Mouse (Mus musculus) CD4-positive, CD25-positive, alpha-beta regulatory T cell, adult 4 months (primary cell): ENCODE data around the gene Scn3b. TPM values are rescaled to one million over a fixed set of nuclear protein-coding genes. Genes with fewer than 3 reads are reported as not detected.

Experiments used
- ATAC-seq: one replicate; pipeline ENCODE4 v1.8.0; 2017
- polyA plus RNA-seq, 2 experiments: library from polyadenylated mRNA; unstranded; fragments of 100-300 nt; shearing (Covaris generic); gene quantifications; one replicate each; pipeline ENCODE4 v1.2.1; 2017

Gene Scn3b
- polyA plus RNA-seq, result under 1 TPM in 1 of 2 experiments, not detected in 1; 0.13 TPM

DNA sequence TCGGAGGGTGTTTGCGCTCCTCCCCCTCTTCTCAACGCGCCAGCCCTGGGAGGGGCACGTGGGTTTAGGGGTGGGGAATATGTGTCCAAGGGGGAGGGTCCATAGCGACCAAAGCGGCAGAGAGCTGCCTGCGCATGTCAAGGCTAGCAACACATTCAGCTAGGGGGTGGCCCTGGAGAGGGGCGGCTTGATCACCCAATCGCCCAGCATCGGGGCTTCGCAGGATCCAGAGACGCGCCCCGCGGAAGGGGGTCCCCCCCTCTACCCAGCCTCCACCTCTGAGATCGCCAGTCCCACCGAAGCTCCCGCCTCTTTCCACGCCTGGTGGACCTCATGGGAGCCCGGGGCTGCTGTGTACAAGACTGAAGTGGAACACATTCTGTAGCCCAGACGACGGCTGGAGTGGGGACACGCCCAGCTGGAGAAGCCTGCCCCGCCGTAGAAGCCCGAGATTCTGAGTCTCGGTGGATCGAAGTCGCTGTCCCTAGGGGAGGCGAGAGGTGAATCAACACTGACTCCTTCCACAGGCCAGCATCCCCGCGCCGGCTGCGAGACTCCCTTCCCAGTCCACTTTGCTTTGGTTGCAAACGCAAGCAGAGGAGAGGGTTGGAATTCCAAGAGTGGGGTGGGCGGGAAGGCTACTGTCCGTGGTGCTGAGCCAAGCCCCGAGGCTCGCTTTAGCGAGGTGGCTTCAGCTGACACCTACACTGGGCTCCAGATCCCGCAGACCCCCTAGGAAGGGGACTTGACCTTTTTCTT lies at the start of gene Scn3b:
Scn3b (plus strand) TSS at position 115 of the 759 bp plus-strand sequence.
- no peak for ATAC-seq

DNA sequence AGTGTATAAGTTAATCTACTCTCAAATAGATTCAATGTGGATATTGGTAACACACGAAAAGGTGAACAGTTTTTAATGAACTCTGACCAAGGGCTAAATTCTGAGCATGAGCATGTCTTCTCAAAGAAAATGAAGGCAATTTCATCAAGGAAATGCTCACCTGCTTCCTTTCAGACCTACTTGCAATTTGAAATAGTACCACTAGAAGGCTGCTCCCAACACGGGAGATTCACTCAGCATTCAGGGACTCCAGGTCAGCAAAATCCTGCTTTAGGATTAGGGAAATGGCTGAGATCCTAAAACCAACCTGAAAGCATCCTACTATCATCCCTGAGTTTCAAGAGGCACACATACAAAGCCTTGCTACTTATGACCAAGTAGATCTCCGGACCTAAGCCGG lies 44.7 kb upstream of the Scn3b start:
- no peak for ATAC-seq

DNA sequence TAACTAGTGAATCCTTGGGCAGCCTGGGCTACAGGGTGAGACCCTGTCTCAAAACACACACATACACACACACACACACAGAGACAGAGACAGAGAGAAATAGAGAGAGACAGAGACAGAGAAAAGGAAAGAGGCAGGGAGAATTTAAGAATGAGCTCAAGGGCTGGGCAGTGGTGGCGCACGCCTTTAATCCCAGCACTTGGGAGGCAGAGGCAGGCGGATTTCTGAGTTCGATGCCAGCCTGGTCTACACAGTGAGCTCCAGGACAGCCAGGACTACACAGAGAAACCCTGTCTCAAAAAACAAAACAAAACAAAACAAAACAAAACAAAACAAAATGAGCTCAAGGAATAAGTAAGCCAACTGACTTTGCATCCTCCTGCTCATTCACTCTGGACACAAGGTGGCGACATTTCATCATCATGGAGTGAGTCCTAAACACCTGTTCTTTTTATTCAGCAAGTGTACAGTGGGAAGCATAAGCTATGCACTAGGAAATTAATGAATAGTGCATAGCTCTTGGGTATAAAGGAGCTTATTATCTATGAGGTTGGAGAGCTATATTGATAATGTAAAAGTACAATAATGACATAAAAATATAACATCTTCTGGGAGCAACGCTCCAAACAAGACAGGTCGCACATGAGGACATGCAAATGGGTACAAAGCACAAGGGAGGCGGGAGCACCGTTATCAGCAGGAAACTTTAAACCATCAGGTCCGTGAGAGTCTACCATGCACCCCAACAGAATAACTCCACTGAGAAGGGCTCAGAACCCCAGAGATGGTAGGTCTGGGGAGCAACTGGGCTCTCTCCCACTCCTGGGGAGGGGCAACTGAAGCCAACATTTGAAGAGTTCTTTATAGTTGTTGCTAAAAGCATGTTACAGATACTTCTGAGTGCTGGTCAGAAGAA lies 40.9 kb upstream of the Scn3b start:
- peak; percentile 45 for ATAC-seq

DNA sequence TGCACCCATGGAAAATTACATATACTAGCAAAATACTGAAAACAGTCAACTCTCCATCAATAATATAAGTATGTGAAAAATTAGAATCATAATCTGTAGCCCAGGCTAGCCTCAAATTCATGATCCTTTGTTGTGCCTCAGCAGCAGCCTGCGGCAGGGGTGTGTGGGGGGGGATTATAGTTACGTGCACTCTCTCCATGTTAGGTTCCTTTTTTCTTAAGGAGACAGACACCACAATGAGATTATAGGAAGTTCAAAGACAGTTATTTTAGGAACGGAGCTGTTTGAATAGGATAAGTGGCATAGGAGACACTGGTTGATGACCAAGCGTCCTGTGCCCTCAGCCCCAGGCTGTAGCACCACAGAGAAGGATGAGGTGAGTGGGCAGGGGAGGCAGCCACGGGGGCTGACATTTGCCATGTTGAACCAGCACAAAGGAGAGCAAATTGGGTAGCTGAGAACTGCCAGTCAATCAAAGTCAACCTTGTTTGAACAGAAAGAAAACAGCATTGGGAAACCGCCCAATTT lies 40.1 kb upstream of the Scn3b start:
- no peak for ATAC-seq

DNA sequence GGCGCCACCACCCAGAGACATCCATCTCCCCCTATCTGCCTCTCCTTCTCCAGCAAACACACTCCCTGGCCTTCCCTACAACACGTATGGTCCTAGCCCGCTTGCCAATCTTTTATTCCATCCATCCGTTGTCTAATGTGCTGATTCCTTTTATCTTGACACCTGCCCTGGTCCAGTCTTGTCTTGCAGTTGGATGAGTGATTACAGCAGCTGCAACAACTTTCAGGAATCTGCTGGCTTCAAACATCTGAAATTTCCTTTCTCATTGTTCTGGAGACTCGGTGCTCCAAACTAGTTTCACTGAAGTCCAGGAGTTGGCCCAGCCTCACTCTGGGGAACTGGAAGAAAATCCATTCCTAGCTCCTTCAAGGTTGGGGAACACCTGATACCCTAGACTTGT lies 39.5 kb upstream of the Scn3b start:
- no peak for ATAC-seq

DNA sequence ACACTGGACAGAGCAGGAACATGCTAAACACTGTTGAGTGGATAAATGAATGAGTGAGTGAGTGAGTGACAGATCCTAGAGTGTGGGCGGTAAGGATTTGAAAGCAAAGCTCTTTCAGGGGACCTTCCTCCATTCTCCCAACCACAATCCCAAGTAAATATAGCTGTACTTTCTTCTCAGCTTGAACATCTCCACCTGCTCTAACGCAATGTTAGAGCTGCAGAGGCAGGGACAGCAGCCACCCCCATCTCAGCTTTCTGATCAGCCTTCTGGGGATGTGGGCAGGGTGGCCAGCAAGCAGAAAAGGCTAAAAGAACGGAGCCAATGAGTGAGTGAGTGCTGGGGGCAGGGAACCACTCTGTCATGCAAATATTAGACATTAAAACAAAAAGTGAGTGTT lies 38.0 kb upstream of the Scn3b start:
- ATAC-seq, result no peak

DNA sequence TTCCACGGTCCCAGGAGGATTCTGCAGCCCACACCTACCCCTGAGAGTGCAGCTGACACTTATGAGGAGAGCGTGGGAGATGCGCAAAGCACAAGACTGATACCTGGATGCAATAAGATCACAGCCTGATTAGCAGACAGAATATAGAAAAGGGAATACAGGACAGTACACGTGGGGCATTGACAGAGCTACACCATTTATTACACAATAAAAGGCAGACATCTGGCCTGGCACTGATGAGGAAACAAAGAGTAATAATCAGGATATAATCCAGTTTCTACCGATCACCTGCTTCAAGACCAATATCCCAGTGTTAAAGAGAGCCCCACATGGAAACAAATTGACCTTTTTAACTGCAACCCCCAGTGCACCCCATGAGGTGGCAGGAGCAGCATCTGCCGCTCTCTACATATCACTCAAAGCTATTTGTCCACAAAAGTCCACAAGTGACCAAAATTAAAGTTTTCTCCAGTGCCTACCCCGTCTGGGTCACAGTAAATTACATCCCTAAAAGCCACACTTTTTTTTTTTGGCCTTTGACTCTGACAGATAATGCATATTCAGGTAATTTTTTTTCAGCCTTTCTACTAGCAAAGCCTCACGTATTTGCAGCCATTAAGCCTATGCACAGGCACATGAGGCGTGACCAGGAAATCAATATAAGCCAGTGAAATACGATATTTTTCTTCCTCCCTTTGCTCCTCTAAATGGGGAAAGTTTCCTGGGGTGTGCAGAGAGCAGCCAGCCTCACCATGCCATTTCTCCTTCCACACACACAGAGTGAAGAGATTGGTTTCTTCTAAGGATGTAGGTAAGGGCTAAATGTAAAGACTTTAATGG lies 34.6 kb upstream of the Scn3b start:
- ATAC-seq, result no peak

DNA sequence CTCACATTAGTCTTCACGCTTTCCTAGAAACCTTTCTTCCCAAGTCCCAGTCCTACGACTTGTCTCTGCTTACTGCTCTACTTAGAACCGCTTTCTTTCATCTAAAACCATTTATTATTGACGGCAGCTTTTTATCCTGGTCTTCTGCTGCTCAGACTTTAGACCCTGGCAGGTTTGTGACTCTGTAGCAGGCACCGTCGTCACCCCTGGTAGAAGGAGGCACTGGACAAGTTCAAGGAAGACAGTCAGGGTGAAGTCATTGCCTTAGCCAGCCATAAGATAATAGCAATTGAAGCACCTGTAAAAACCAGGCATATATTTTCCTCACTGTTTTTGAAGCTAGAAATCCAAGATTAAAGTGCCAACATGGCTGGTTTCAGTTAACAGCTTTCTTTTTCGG lies 33.8 kb upstream of the Scn3b start:
- no peak for ATAC-seq

DNA sequence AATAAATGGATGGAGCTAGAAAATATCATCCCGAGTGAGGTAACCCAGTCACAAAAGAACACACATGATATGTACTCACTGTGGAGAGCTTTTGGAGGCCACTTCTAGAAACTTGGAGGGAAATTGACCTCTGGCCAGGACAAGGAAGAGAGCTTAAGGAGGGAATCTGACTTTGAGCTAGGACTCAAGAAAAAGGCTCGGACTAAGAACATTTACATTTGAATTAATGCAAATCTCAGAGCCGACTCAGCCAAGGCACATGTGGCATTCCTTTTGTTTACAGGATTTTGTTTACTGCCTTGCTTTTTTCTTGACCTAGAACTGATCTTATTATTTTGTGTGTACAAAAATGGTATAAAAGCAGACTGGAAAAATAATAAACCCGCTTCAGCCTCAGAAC lies 29.3 kb upstream of the Scn3b start:
- no peak for ATAC-seq

DNA sequence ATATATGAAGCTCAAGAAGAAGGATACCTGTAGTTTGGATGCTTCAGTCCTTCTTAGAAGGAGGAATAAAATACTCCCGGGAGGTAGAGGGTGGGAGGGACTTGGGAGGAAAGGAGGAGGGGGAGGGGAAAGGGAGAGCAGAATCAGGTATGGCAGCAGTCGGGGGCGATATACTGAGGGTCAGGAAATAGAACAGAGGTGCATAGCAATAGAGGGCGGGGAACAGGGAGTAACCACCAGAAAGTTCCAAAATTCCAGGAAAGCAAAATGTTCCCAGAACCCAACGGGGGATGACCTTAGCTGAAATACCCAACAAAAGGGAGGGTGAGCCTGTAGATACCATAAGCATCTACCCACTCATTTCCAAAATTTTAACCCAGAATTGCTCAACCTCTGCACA lies 28.7 kb upstream of the Scn3b start:
- ATAC-seq, result no peak

DNA sequence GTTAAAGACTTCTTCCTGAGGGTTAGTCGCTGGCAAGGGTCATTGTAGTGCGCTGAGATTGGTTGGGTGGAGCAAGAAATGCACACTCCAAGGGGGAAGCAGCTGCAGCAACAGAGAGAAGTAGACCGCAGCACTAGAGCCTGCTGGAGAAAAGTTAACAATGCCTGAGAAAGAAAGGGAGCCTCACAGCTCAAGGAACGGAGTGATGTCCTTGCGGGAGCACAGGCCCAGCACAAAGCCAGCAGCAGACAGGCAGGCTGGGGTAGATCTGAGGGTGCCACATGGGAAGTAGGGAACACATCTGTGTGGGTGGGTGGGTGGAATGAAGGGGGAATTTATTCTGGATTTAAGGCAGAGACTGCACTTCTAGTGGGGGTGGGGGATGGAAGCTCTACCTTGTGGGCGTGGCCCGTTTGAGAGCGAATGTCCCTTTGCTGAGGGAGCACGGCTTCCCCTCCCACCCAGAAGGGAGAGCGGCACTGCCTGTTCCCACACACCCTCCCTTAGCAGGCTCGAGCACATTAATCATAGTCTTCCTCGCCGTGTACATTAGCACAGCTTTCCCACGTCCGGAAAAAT lies 27.7 kb upstream of the Scn3b start:
- ATAC-seq, result no peak

DNA sequence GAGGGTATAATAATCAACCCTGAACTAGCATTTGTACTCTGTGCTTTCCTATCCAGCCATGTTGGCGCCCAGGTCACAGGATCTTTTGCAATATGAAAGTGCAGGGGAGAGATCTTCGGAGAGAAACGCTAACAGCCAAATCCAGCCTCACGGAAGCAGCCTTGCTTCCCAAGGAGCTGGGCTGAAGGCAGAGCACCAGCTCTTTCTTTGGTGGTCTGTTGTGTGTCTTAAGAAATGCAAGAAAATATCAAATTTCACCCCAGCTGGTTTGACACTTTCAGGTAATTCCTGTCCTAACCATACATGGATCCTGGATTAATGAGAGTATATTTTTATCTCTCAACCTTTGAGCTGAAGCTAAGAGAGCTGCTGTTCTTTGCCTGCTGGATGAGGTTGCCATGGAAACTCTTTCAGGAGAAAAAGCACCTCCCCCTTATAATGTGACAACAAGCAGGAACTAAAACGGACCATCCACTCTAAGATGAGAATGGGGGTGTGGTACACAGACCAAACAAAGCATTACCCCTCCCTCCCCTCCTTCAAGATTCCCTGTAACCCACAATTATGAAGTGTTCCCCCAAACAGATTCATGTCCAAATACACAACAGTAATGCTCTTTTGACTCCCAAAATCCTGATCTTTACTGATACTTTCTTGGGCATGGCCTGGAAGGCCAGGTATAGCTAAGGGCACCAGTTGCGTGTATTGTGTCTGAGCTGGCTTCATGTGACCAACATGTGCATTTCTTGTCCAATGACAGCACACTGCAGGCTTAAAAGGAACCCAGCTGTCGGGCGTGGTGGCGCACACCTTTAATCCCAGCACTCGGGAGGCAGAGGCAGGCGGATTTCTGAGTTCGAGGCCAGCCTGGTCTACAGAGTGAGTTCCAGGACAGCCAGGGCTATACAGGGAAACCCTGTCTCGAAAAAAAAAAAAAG lies 26.8 kb upstream of the Scn3b start:
- no peak for ATAC-seq

DNA sequence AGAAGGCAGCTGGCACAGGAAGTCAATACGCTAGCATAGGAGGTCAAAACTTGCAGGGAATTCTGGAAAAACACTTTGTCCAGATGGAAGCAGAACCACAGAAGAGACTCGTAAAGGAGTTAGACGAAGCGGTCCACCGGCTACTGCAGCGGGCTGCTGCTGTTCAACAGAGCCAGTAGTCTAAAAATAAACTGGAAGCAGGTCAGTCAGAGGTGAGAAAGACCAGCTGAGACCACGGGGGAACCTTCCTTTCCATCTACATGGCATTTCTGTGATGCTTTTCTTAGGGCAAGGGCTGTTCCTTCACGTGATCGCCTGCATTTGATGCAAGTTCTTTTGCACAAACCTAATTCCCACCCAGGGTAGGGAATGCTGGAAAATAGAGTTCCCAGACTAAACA lies 23.6 kb upstream of the Scn3b start:
- no peak for ATAC-seq

DNA sequence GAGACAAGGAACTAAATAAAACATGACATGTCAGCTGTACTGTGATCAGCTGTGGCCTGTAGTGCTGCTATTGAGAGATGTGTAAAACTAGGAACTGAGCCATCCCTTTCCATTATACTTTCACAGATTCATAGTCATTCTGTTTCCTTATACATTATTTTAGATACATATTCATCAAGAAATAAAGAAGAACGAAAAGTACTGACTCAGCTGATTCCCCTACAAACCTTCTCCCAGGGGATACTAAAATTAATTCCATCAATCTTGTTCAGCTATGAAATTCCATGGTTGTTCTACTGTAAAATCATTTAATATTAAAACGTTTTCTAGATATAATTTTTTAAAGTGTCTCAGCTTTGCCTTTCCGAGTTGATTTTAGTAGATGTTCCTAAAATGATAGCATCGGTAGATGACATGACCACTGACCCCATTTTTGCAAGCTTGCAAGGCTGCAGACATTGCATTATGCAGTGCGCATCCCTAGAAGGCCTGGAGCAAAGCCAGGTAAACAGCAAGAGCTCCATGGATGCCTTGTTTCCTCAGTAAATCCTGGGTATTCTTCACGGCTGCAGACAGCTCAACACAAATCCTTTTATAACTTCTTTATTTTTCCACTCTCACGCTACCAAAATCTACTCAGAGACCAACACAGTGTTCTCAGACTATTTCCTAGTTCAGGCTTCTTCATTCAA lies 22.9 kb upstream of the Scn3b start:
- no peak for ATAC-seq

DNA sequence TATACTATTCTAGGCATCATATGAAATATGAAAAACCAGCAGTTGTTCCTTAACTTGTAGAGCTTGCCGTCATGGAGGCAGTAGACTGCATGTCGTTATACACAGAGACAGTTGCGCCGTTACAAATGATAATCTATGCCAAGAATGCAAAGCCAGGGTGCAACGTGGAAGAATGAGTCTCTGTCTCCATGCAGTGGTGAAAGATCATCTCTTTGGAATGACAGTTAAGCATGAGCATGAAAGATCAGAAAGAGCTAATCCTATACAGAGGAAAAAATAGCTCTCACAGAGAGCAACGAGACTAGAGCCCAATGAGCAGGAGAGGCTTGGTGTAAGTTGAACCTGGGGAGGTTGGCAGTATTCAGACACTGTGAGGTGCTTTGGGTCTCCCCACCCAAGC lies 22.3 kb upstream of the Scn3b start:
- ATAC-seq, result no peak

DNA sequence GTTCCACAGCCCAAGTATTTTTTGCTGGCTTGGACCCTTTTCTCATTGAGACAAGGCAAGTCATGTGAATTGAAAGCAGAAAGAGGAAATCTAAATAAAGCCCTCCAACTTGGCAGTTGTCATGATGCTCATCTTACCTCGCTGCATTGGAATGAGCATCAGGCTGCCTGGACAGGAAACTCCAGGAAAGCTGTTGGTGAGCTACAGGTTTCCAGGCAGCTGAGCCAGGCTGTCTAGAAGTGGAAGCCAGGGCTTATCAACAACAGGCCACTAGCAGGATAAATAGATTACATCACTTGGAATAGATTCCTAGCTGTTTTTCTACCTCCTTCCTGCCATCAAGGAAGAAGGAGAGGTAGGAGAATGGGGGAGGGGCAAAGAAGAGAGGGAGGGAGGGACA lies 19.9 kb upstream of the Scn3b start:
- no peak for ATAC-seq

DNA sequence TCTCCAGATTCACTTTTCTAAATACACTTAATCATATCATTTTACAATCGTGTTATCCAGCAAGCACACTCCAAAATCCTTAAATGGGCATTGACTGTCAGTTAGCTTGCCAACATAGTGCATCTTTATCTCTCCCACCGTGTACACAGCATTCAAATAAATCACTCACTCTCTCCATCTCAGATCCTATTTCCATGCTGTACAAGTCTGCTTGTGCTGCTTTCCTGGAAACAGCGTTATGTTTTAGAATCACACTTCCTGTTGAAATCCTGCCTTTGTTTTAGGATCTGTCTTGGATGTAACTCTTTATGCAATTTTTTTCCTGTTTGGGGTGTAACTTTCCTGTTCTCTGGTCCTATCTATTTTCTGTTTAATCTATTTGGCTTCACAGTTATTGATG lies 16.6 kb upstream of the Scn3b start:
- no peak for ATAC-seq

DNA sequence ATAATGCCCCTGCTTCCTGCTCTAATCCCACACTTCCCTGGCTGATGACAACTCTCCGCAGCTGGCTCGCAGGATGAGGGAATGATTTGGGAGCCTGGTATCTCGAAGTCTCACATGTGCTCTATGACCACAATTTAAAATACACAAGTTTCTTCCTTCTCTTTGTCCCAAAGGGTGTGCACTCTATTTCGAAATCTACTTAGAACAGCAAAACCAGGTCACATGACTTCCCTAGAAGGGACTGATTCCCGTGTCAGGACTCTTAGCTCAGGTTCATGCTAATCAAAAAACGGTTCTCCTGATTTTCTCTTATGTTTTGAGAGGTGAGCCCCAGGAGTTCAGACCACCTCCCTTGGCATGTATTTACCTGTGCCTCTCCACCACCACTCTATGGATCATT lies 5.1 kb upstream of the Scn3b start:
- no peak for ATAC-seq

DNA sequence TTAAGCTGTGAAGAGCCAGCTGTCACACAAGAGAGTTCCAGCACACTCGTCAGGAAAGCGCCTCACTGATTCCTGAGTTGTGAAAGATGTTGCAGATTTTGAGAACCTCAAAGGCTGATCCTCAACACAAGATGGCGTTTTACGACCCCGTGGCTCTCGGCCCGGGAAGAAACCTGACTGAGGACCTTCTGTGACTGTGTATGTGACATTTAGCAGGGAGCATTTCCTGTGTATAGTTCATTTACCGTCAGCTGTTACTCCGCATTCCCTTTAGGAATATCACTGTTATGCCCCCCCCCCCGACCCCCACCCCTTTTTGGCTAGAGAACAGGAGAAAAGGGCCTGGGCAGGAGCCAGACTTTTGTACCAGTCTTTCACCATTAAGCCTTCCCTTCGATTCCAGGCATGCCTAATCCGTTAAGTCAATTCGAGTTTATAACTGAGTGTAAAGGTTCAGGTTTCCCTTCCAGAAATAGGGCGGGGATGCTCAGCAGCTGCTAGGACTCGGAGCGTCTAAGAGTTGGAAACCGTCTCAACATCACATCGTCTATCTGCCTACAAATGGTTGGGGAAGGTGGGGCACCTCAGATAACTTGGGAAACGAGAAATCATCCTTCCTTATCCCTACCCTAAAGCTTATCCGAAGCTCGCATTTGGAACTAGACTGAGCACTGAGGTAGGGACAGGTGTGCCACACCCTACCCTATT lies 823 bp upstream of the Scn3b start:
- no peak for ATAC-seq

DNA sequence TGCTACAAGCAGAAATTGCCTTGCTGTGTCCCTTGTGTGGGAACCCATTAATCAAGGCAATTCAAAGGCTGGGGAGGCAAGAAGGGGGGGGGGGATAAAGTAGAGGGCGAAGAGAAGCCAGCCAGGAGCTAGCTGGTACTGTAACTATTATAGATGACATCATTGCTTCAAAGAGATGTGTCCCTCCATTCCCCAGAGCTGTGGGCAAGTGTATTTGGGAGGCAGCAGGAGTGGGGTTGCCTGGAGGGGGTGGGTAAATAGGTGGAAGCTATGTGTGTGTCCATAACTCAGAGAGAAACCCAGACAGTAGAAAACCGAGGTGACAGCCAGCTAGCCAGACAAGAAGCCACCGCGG lies 292 bp upstream of the Scn3b start:
- ATAC-seq, result no peak
